Mouse (Mus musculus): ENCODE results near the gene Ier5. TPM values are rescaled to one million over a fixed set of nuclear protein-coding genes. Genes with fewer than 3 reads are reported as not detected.

The Ier5 gene
- total and polyA plus RNA-seq, 3 experiments: 47.7 to 59.3 (median 58.8) TPM

GRCm38 (mm10) chr1:155062963-155063362 is 36.5 kb downstream of the Ier5 start:
- in situ Hi-C loops (cut with MboI; ENCODE audit: low pct_ligation_motif_present, low pct_unique_long_range_greater_than_20kb, low sequenced_read_pairs): no loop called here
- no peak for DNase-seq (ENCODE audit: extremely low read depth)
- dilution Hi-C loops (cut with MboI; ENCODE audit: extremely low pct_ligation_motif_present, extremely low pct_unique_long_range_greater_than_20kb, low sequenced_read_pairs): no loop called here
- Histone ChIP-seq H3K27me3 (replicated peaks) (no peaks in the 10 kb centered on the region), H3K4me1 (ENCODE audit: control insufficient read depth in 1 of 2, insufficient read depth in 2 of 2) (peaks cover 39 to 87% of the 10 kb centered on the region in 2 experiments), H3K9ac (ENCODE audit: insufficient read depth, low read depth) (no peak overlapping the region), H3K9me3 (replicated peaks; ENCODE audit: low read length) (no peaks in the 10 kb centered on the region), H3K79me2 (replicated peaks; ENCODE audit: control insufficient read depth, extremely low read depth, insufficient read depth, poor library complexity, severe bottlenecking) (no peaks in the 10 kb centered on the region), H3K4me3 (replicated peaks in 1 of 3; ENCODE audit: low read depth in 2 of 3, low read length in 2 of 3, poor library complexity in 1 of 3) (no peak overlapping the region), H3K4me2 (ENCODE audit: insufficient read depth, low read depth, poor library complexity, severe bottlenecking) (no peak overlapping the region), H3K27ac (ENCODE audit: insufficient read depth, low read depth) (no peak overlapping the region), H3K36me3 (replicated peaks in 1 of 2; ENCODE audit: control insufficient read depth in 1 of 2, insufficient read depth in 1 of 2, low read length in 1 of 2) (no peaks in the 10 kb centered on the region)
- TF ChIP-seq MXI1 (IDR thresholded peaks at IDR 0.05; ENCODE audit: low read depth, low read length) (no peak), KAT2A (IDR thresholded peaks at IDR 0.05; ENCODE audit: insufficient replicate concordance, low read length) (no peak), USF2 (conservative IDR thresholded peaks at IDR 0.05; ENCODE audit: low read depth, low read length) (no peak), ZKSCAN1 (IDR thresholded peaks at IDR 0.05; ENCODE audit: borderline replicate concordance, low read depth, low read length) (no peak)

DNA sequence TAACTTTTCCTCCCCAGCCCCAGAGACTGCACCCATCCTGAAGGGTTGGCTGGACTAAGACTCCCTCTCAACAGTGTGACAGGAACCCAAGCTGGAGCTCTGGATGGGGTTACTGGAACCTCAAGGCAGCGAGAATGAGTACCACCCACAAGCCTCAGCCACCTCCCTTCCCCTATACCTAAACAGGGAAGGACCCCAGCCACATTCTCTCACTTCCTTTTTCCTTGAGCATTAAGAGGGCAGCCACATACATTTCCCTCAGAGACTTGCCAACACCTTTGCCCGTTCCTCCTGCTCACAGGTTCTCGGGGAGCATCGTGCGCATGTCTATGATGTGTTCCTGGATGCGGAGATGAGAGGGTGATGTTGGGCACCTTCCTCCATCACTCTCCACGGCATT is 37.4 kb downstream of the Ier5 start:
- no peak overlapping the region for H3K4me3 ChIP-seq (replicated peaks in 1 of 3; ENCODE audit: low read depth in 2 of 3, low read length in 2 of 3, poor library complexity in 1 of 3)
- H3K27me3 ChIP-seq (replicated peaks): no peaks in the 10 kb centered on the region
- H3K9me3 ChIP-seq (replicated peaks; ENCODE audit: low read length): no peaks in the 10 kb centered on the region
- H3K27ac ChIP-seq (ENCODE audit: insufficient read depth, low read depth): no peak overlapping the region
- dilution Hi-C loops (cut with MboI; ENCODE audit: extremely low pct_ligation_motif_present, extremely low pct_unique_long_range_greater_than_20kb, low sequenced_read_pairs): no loop called here
- H3K4me2 ChIP-seq (ENCODE audit: insufficient read depth, low read depth, poor library complexity, severe bottlenecking): no peak overlapping the region
- no peaks in the 10 kb centered on the region for H3K79me2 ChIP-seq (replicated peaks; ENCODE audit: control insufficient read depth, extremely low read depth, insufficient read depth, poor library complexity, severe bottlenecking)
- peaks cover 45 to 94% of the 10 kb centered on the region in 2 experiments for H3K4me1 ChIP-seq (ENCODE audit: control insufficient read depth in 1 of 2, insufficient read depth in 2 of 2)
- H3K36me3 ChIP-seq (replicated peaks in 1 of 2; ENCODE audit: control insufficient read depth in 1 of 2, insufficient read depth in 1 of 2, low read length in 1 of 2): no peaks in the 10 kb centered on the region
- DNase-seq (ENCODE audit: extremely low read depth): no peak
- in situ Hi-C loops (cut with MboI; ENCODE audit: low pct_ligation_motif_present, low pct_unique_long_range_greater_than_20kb, low sequenced_read_pairs): no loop called here
- H3K9ac ChIP-seq (ENCODE audit: insufficient read depth, low read depth): no peak overlapping the region
- no peak for TF ChIP-seq HCFC1 (IDR thresholded peaks at IDR 0.05; ENCODE audit: low read depth, low read length)
- TF ChIP-seq ZNF384 (IDR thresholded peaks at IDR 0.05; ENCODE audit: low read depth, low read length): no peak
- no peak for TF ChIP-seq SMC3 (IDR thresholded peaks at IDR 0.05; ENCODE audit: low read depth, low read length)
- peak; percentile 38; the same call in 1 of the 2 replicates for TF ChIP-seq BHLHE40 (IDR thresholded peaks at IDR 0.05; ENCODE audit: low read depth, low read length)
- TF ChIP-seq PAX5 (IDR thresholded peaks at IDR 0.05; ENCODE audit: low read length): no peak
- peak; percentile 49; the same call in 1 of the 2 replicates for TF ChIP-seq TCF12 (IDR thresholded peaks at IDR 0.05; ENCODE audit: low read depth, low read length)
- TF ChIP-seq RCOR1 (conservative IDR thresholded peaks at IDR 0.05; ENCODE audit: low read depth, low read length): no peak; the same call in 1 of the 2 replicates
- peak; percentile 83 for TF ChIP-seq EP300 (IDR thresholded peaks at IDR 0.05; ENCODE audit: low read length)
- TF ChIP-seq CTCF (conservative IDR thresholded peaks at IDR 0.05 in 1 of 2, IDR thresholded peaks at IDR 0.05 in 1 of 2; ENCODE audit: low read depth in 2 of 2, low read length in 2 of 2): no peak
- no peak for TF ChIP-seq ZMIZ1 (IDR thresholded peaks at IDR 0.05; ENCODE audit: low read depth, low read length)
- no peak for TF ChIP-seq USF2 (conservative IDR thresholded peaks at IDR 0.05; ENCODE audit: low read depth, low read length)
- peak; percentile 73 for TF ChIP-seq NRF1 (IDR thresholded peaks at IDR 0.05; ENCODE audit: low read depth, low read length)
- no peak for TF ChIP-seq POLR2AphosphoS2 (IDR thresholded peaks at IDR 0.05; ENCODE audit: low read depth, low read length)
- TF ChIP-seq TBP (conservative IDR thresholded peaks at IDR 0.05; ENCODE audit: low read depth, low read length): 0 out of 2 replicates have a peak, but pooled peaks have one; percentile 19
- TF ChIP-seq MYC (IDR thresholded peaks at IDR 0.05; ENCODE audit: low read depth, low read length): no peak
- TF ChIP-seq ETS1 (conservative IDR thresholded peaks at IDR 0.05; ENCODE audit: low read depth, low read length): peak; percentile 62
- TF ChIP-seq MXI1 (IDR thresholded peaks at IDR 0.05; ENCODE audit: low read depth, low read length): no peak
- no peak for TF ChIP-seq NELFE (IDR thresholded peaks at IDR 0.05; ENCODE audit: low read depth, low read length)
- peak; percentile 51; the same call in 1 of the 2 replicates for TF ChIP-seq SIN3A (IDR thresholded peaks at IDR 0.05; ENCODE audit: low read length)
- TF ChIP-seq CHD2 (IDR thresholded peaks at IDR 0.05; ENCODE audit: low read length): no peak
- no peak for TF ChIP-seq UBTF (IDR thresholded peaks at IDR 0.05; ENCODE audit: low read depth, low read length)
- no peak for TF ChIP-seq CHD1 (IDR thresholded peaks at IDR 0.05; ENCODE audit: low read depth, low read length)
- no peak; the same call in 1 of the 2 replicates for TF ChIP-seq RAD21 (IDR thresholded peaks at IDR 0.05; ENCODE audit: low read depth, low read length)
- TF ChIP-seq MAX (IDR thresholded peaks at IDR 0.05; ENCODE audit: low read length): no peak
- no peak for TF ChIP-seq POLR2A (IDR thresholded peaks at IDR 0.05; ENCODE audit: low read depth, low read length)
- no peak for TF ChIP-seq USF1 (IDR thresholded peaks at IDR 0.05; ENCODE audit: low read depth, low read length)
- TF ChIP-seq ZC3H11A (IDR thresholded peaks at IDR 0.05; ENCODE audit: low read depth, low read length): no peak
- no peak for TF ChIP-seq KAT2A (IDR thresholded peaks at IDR 0.05; ENCODE audit: insufficient replicate concordance, low read length)
- peak; percentile 88 for TF ChIP-seq IRF4 (IDR thresholded peaks at IDR 0.05; ENCODE audit: low read depth, low read length)
- TF ChIP-seq ZKSCAN1 (IDR thresholded peaks at IDR 0.05; ENCODE audit: borderline replicate concordance, low read depth, low read length): no peak
- TF ChIP-seq MAZ (IDR thresholded peaks at IDR 0.05; ENCODE audit: low read depth, low read length): no peak
- TF ChIP-seq ELF1 (IDR thresholded peaks at IDR 0.05; ENCODE audit: low read depth, low read length): peak; percentile 48; the same call in 1 of the 2 replicates
- TF ChIP-seq JUN (IDR thresholded peaks at IDR 0.05; ENCODE audit: insufficient read depth, low read depth, low read length): no peak
